Mouse (Mus musculus): ENCODE results near the gene Rassf7.

Gene Rassf7

GRCm38 (mm10) chr7:141196619-141197282, 18.9 kb upstream of the Rassf7 start:
- no peak for DNase-seq (ENCODE audit: low read depth, low spot score)

DNA sequence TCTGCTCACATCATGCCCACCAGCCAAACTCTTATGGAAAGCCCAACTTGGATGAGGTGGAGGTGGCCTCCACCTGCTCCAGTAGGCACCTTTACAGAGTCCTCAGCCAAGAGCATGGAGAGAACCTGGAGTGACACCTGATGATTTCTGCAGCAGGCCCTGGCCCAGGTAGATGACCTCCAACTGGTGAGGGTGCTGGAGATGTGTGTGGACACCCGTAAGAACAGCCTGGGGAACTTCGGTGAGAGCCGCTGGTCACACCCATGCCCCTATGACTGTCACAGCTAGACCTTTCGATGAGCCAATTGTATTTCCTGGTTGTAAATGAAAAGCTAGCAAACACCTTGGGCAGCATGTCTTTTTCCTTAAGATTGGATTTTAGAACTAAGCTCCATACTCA, 17.5 kb upstream of the Rassf7 start:
- no peak for DNase-seq (ENCODE audit: low read depth, low spot score)

- no peak for DNase-seq (ENCODE audit: low read depth, low spot score)
Observed at GRCm38 (mm10) chr7:141204546-141204945, 11.1 kb upstream of the Rassf7 start.

GRCm38 (mm10) chr7:141205504-141205903, 10.2 kb upstream of the Rassf7 start:
- no peak for DNase-seq (ENCODE audit: low read depth, low spot score)

DNA sequence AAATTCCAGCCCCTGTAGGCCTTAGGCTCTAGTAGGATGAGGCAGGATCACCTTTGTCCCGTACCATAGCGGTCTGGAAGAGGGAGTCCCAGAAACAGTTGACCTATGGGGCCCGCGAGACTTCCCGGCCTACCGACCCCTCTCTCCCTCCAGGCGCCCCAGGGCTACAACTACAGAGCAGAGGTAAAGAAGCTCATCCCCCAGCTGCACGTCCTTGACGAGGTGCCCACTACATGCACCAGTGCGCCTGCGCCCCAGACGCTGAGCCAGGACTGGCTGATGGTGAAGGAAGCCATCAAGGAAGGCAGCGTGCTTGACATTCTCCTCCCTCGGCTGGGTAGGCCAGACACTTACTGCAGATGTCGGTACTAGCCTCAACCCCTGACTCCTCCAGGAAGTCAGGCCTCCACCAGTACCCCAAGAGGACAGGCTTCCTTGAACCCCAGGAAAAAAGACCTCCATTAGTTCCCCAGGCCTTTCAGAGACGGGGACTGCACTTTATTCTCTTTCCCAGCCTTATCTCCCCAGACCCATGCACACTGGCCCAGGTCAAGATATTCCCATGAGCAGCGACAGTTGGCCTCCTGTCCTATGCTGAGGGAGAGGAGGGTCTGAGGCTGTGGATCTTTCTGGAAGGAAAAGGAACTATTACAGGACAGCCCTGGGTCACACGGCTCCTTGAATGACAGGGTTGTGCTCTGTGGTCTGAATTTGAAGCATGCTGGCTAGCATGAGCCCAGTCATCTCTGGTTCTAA, 9.3 kb upstream of the Rassf7 start:
- DNase-seq (ENCODE audit: low read depth, low spot score): no peak

DNA sequence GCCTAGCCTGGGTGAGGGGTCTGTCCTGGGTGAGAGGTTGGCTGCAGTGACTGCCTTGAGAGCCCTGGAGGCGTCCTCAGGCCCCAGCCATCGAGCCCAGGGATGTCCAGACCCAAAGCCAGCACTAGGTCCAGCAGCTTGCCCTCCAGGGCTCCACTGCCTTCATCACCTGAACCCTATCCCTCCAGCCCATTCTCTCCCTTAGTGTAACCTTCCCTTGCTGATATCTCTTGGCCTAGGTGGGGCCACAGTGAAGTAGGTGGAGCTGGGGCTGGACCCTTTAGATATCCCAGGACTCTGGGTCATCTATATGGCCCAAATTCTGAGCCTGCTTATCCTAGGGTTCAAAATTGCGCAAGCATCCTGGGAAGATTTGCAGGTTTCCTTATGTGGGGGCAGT, 6.1 kb upstream of the Rassf7 start:
- DNase-seq (ENCODE audit: low read depth, low spot score): no peak

GRCm38 (mm10) chr7:141210137-141210536, 5.5 kb upstream of the Rassf7 start:
- no peak for DNase-seq (ENCODE audit: low read depth, low spot score)

GRCm38 (mm10) chr7:141210606-141211131, 5.0 kb upstream of the Rassf7 start:
- DNase-seq (ENCODE audit: low read depth, low spot score): no peak

- no peak for DNase-seq (ENCODE audit: low read depth, low spot score)
Observed at GRCm38 (mm10) chr7:141213133-141213532, 2.5 kb upstream of the Rassf7 start.

- DNase-seq (ENCODE audit: low read depth, low spot score): no peak
Observed at GRCm38 (mm10) chr7:141213605-141214235, 1.9 kb upstream of the Rassf7 start, which contains the start of gene Lmntd2. TSS of gene Lmntd2 (minus strand) at chr7:141214080.

DNA sequence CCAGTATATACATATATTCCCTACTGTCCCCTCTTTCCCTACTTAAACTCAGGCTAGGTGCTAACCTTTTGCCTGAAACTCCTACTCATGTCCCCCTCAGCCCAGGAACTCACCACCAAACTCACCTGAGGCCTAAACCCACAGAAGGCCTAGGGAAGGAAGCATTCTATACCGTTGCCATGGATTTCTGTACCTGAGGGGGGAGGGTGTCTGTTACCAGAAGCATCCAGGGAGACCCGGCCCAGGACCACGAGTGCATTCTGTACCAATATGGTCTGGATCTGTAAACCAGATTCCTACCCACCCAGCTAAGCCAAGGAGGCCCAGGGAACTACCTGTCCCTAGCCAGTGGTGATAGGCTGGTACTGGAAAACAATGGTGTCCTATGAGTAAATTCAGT, 1.4 kb upstream of the Rassf7 start:
- no peak for DNase-seq (ENCODE audit: low read depth, low spot score)

GRCm38 (mm10) chr7:141215880-141216733, 447 bp downstream of the Rassf7 start:
- DNase-seq (ENCODE audit: low read depth, low spot score): peak; percentile 78

DNA sequence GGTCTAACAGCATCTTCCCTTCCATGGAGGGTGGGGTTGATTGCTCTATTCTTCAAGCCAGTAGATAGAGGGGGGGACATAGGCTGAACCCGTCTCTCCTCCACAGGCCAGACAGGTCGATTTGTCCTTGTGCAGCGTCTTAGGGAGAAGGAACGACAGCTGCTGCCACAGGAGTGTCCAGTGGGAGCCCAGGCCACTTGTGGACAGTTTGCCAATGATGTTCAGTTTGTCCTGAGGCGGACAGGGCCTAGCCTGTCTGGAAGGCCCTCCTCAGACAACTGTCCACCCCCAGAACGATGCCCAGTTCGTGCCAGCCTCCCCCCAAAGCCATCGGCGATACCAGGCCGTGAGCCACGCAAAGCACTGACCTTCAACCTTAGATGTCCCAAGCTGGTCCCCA, 1.2 kb downstream of the Rassf7 start:
- no peak for DNase-seq (ENCODE audit: low read depth, low spot score)

- no peak for DNase-seq (ENCODE audit: low read depth, low spot score)
Observed at GRCm38 (mm10) chr7:141217343-141218013, 1.8 kb downstream of the Rassf7 start.

DNA sequence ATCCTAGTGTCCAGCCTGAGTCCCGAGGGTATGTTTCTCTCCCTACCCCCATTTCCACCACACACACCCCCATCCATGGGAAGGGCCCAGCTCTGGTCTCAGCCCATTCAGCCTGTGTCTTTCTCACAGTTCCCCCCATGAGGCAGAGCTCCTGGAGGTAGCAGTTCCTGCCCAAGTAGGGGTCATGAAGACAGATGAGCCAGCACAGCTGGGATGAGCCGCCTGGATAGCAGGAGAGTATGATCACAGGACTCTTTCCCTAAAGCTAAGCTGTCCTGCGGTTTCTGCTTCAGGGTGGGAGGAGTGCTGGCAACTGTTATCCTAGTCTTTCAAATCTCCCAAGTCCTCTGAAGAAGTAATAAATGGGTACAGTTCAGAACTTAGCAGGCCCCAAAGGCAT, 2.5 kb downstream of the Rassf7 start:
- DNase-seq (ENCODE audit: low read depth, low spot score): no peak

GRCm38 (mm10) chr7:141218557-141219133, 3.0 kb downstream of the Rassf7 start:
- no peak for DNase-seq (ENCODE audit: low read depth, low spot score)

- DNase-seq (ENCODE audit: low read depth, low spot score): no peak
Observed at GRCm38 (mm10) chr7:141219558-141220099, 4.0 kb downstream of the Rassf7 start.

DNA sequence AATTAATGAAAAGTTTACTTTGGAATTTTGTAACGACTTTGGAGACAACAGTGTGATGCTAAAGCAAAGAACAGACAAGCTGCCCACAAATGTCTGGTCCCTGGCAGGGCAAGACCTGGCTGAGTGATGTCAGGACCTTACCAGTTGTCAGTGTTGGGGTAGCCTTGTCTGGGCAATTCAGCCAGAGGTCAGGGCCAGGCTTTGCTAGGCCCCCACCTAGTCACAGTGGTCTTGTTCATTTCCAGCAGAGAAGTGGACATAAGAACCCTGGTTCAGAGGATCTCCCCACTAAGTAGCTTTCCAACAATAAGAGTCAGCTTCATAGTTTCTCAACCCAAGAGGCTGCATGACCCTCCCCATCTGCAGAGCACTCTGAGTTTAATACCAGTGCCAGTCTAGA, 4.7 kb downstream of the Rassf7 start:
- no peak for DNase-seq (ENCODE audit: low read depth, low spot score)

- peak; percentile 99 for DNase-seq (ENCODE audit: low read depth, low spot score)
Observed at GRCm38 (mm10) chr7:141221249-141222125, 5.8 kb downstream of the Rassf7 start.

Data from 3T3-L1 (cell line).